12 mouse cellular contexts compared by ENCODE assay signal in genomic region chr1:75292476-75293330, GRCm38 (mm10). TPM values are rescaled to one million over a fixed set of nuclear protein-coding genes. Genes with fewer than 3 reads are reported as not detected.
DNase-seq lines count a peak whose midpoint lies in the region; ATAC-seq and TF ChIP-seq lines count a peak whose summit lies in the region.
"Had no signal": no experiment of that assay in that cellular context is flagged by ENCODE, and none has a peak within 500 bp of the region (broad histone marks: within the 10 kb centered on the region; RNA-seq: fewer than 3 reads in every experiment).

No protein-coding gene starts in this region.

- H3ac ChIP-seq in myocyte (ENCODE audit: control insufficient read depth, insufficient read length) = no peak overlapping the region

- H3K4me2 ChIP-seq in liver, embryonic 11.5 days = no peak overlapping the region
- H3K4me2 ChIP-seq in myocyte (ENCODE audit: low read depth) = peak overlapping the region; percentile 21
- H3K4me2 ChIP-seq: forebrain, embryonic 15.5 days; hindbrain, embryonic 15.5 days had no signal

- H3K4me1 ChIP-seq in liver, embryonic 11.5 days (replicated peaks; ENCODE audit: control insufficient read depth, insufficient read depth, low read length) = no peaks in the 10 kb centered on the region
- H3K4me1 ChIP-seq in heart, adult 2 months (ENCODE audit: control insufficient read depth, insufficient read depth, low read length) = peaks cover 2% of the 10 kb centered on the region; the same call in 1 of the 2 replicates
- H3K4me1 ChIP-seq in thymus, adult 2 months (replicated peaks; ENCODE audit: control insufficient read depth, insufficient read depth, low read length) = no peaks in the 10 kb centered on the region

- WGBS in liver, embryonic 11.5 days = 35% methylated on average over 12 of the region's 12 CpGs
- WGBS in heart, adult 2 months = 25% methylated on average over 12 of the region's 12 CpGs
- 61% methylated on average over 12 of the region's 12 CpGs for WGBS in thymus, adult 2 months

- no peaks in the 10 kb centered on the region for H3K79me2 ChIP-seq in heart, adult 2 months (replicated peaks; ENCODE audit: control insufficient read depth, insufficient read depth, low read length)
- no peaks in the 10 kb centered on the region for H3K79me2 ChIP-seq in myocyte (ENCODE audit: control insufficient read depth, insufficient read depth)

- no peak overlapping the region for H3K9ac ChIP-seq in liver, embryonic 11.5 days (ENCODE audit: low read depth, low read length)
- H3K9ac ChIP-seq in heart, adult 2 months (ENCODE audit: low read depth, low read length) = no peak overlapping the region
- H3K9ac ChIP-seq: forebrain, embryonic 15.5 days; hindbrain, embryonic 15.5 days had no signal

- TF ChIP-seq CTCF in heart, adult 2 months (IDR thresholded peaks at IDR 0.05) = no peak
- no peak for TF ChIP-seq CTCF in thymus, adult 2 months (IDR thresholded peaks at IDR 0.05; ENCODE audit: borderline replicate concordance, control insufficient read depth, extremely low read depth, insufficient read depth, low read length, poor library complexity)

- peak; percentile 20 for DNase-seq in embryo, embryonic 10.5 days (ENCODE audit: low spot score)
- DNase-seq in embryo, embryonic 11 days = no peak
- DNase-seq in liver, embryonic 11.5 days (ENCODE audit: low spot score) = peak; percentile 34
- no peak for DNase-seq in liver
- DNase-seq in heart, adult 2 months = peak; percentile 9 to 29
- no peak for DNase-seq in thymus, adult 2 months
- DNase-seq: cerebellum, postnatal 14 days had no signal

- intact Hi-C loops in heart, adult 2 months (cut with DNase I) = no loop called here

- H3K36me3 ChIP-seq in liver, embryonic 11.5 days (ENCODE audit: control insufficient read depth, insufficient read depth, low read length) = no peaks in the 10 kb centered on the region
- H3K36me3 ChIP-seq in heart, adult 2 months (ENCODE audit: control insufficient read depth, insufficient read depth, low read length) = no peaks in the 10 kb centered on the region
- H3K36me3 ChIP-seq in myocyte (ENCODE audit: control insufficient read depth, insufficient read depth) = no peaks in the 10 kb centered on the region
- no peaks in the 10 kb centered on the region for H3K36me3 ChIP-seq in thymus, adult 2 months (ENCODE audit: control insufficient read depth, insufficient read depth, low read length)
- H3K36me3 ChIP-seq: forebrain, embryonic 15.5 days; hindbrain, embryonic 15.5 days had no signal

- H3K9me3 ChIP-seq in liver, embryonic 11.5 days (ENCODE audit: control insufficient read depth, low read length) = no peaks in the 10 kb centered on the region
- H3K9me3 ChIP-seq: forebrain, embryonic 15.5 days; hindbrain, embryonic 15.5 days had no signal

- no peak for ATAC-seq in liver, embryonic 11.5 days (replicated peaks; ENCODE audit: low FRiP score)
- no peak for ATAC-seq in megakaryocyte-erythroid progenitor cell, adult 5-6 weeks (replicated peaks; ENCODE audit: low FRiP score, low TSS enrichment, poor library complexity, severe bottlenecking)
- ATAC-seq: forebrain, embryonic 15.5 days had no signal

- no peaks in the 10 kb centered on the region for H3K27me3 ChIP-seq in liver, embryonic 11.5 days (replicated peaks; ENCODE audit: control insufficient read depth, insufficient read depth, low read length)
- H3K27me3 ChIP-seq in heart, adult 2 months (ENCODE audit: control insufficient read depth, insufficient read depth, low read length) = no peaks in the 10 kb centered on the region
- no peaks in the 10 kb centered on the region for H3K27me3 ChIP-seq in myocyte (ENCODE audit: control insufficient read depth, insufficient read depth, insufficient read length)
- no peaks in the 10 kb centered on the region for H3K27me3 ChIP-seq in thymus, adult 2 months (ENCODE audit: control insufficient read depth, insufficient read depth, low read length)
- H3K27me3 ChIP-seq: forebrain, embryonic 15.5 days; hindbrain, embryonic 15.5 days had no signal

- H3K4me3 ChIP-seq in liver, embryonic 11.5 days (ENCODE audit: low read depth, low read length) = no peak overlapping the region
- H3K4me3 ChIP-seq in heart, adult 2 months = no peak overlapping the region
- no peak overlapping the region for H3K4me3 ChIP-seq in myocyte
- H3K4me3 ChIP-seq in thymus, adult 2 months (ENCODE audit: control insufficient read depth, insufficient read depth, low read length) = no peak overlapping the region
- H3K4me3 ChIP-seq: forebrain, embryonic 15.5 days; hindbrain, embryonic 15.5 days had no signal

- H3K27ac ChIP-seq in liver, embryonic 11.5 days (ENCODE audit: low read depth, low read length) = peak overlapping the region; percentile 45; the same call in 1 of the 2 replicates
- no peak overlapping the region for H3K27ac ChIP-seq in heart, adult 2 months
- no peak overlapping the region for H3K27ac ChIP-seq in thymus, adult 2 months (ENCODE audit: control insufficient read depth, insufficient read depth, low read length)
- H3K27ac ChIP-seq: forebrain, embryonic 15.5 days; hindbrain, embryonic 15.5 days had no signal

- no peak for TF ChIP-seq EP300 in heart, adult 2 months (IDR thresholded peaks at IDR 0.05; ENCODE audit: insufficient read depth, low read depth, low read length)

- TF ChIP-seq POLR2A in heart, adult 2 months (IDR thresholded peaks at IDR 0.05; ENCODE audit: insufficient read depth, low read depth, low read length) = no peak
- TF ChIP-seq POLR2A in myocyte (IDR thresholded peaks at IDR 0.05; ENCODE audit: insufficient read length, low read depth) = no peak
- TF ChIP-seq POLR2A in thymus, adult 2 months (IDR thresholded peaks at IDR 0.05; ENCODE audit: control insufficient read depth, extremely low read depth, insufficient read depth, low read length, poor library complexity) = no peak

TF ChIP-seq in myocyte, 11 proteins besides CTCF, POLR2A, EP300 and RAD21:
- TF ChIP-seq MYOD1 (IDR thresholded peaks at IDR 0.05; ENCODE audit: control insufficient read depth in 1 of 3, insufficient read length in 2 of 3, low read depth in 2 of 3) = peak in 2 of 3 experiments; percentile 11 to 47
- TF ChIP-seq POLR2AphosphoS2 (IDR thresholded peaks at IDR 0.05; ENCODE audit: insufficient read length, low read depth) = no peak
- TF ChIP-seq CEBPB (IDR thresholded peaks at IDR 0.05; ENCODE audit: insufficient read depth, poor library complexity, severe bottlenecking) = 0 out of 2 replicates have a peak, but pooled peaks have one; percentile 1
- TF ChIP-seq REST (IDR thresholded peaks at IDR 0.05; ENCODE audit: insufficient read depth, insufficient read length) = no peak

RNA-seq across cellular contexts. Expression of gene Resp18, which starts 14.5 kb away (rescaled TPM):
- polyA plus RNA-seq in liver, embryonic 11.5 days (2014; fragmentation: Nextera tagmentation; extraction: Ambion mirVana) = 0.40 TPM in 1 of 2 replicates, not detected in the other
- total RNA-seq in heart, adult 2 months (2021) = not detected
- 0.39 TPM in 1 of 2 replicates, not detected in the other for polyA plus RNA-seq in heart, adult 2 months (2012; rRNA removed)
- polyA plus RNA-seq in myocyte (2012; fragmentation: generic; extraction: Trizol) = not detected
- not detected in 2 replicates for total RNA-seq in megakaryocyte-erythroid progenitor cell, adult 5-6 weeks (2014; fragmentation: Nextera tagmentation)
- total RNA-seq in megakaryocyte-erythroid progenitor cell, adult 5-6 weeks (2017) = not detected in 2 replicates
- 5.6 and 9.0 TPM in 2 replicates for polyA plus RNA-seq in thymus, adult 2 months (2012; rRNA removed)
- total RNA-seq: neutrophil, adult 5-6 weeks had no signal

RNA-seq across cellular contexts. Expression of gene Dnpep, which starts 25.1 kb away (rescaled TPM):
- polyA plus RNA-seq in liver, embryonic 11.5 days (2014; fragmentation: Nextera tagmentation; extraction: Ambion mirVana) = 83.7 and 98.7 TPM in 2 replicates
- 10 to 100 TPM; 70.3 to 84.6 TPM for total RNA-seq in heart, adult 2 months (2021)
- polyA plus RNA-seq in heart, adult 2 months (2012; rRNA removed) = 123 and 136 TPM in 2 replicates
- polyA plus RNA-seq in myocyte (2012; fragmentation: generic; extraction: Trizol) = 170 TPM
- total RNA-seq in megakaryocyte-erythroid progenitor cell, adult 5-6 weeks (2014; fragmentation: Nextera tagmentation) = 47.3 and 48.2 TPM in 2 replicates
- total RNA-seq in megakaryocyte-erythroid progenitor cell, adult 5-6 weeks (2017) = 45.3 and 50.8 TPM in 2 replicates
- 112 and 132 TPM in 2 replicates for polyA plus RNA-seq in thymus, adult 2 months (2012; rRNA removed)

RNA-seq across cellular contexts. Expression of gene Ptprn, which starts 28.4 kb away (rescaled TPM):
- polyA plus RNA-seq in liver, embryonic 11.5 days (2014; fragmentation: Nextera tagmentation; extraction: Ambion mirVana) = 0.55 and 1.0 TPM in 2 replicates
- total RNA-seq in heart, adult 2 months (2021) = 1 to 10 TPM; 1.1 to 1.8 TPM
- 2.7 and 3.2 TPM in 2 replicates for polyA plus RNA-seq in heart, adult 2 months (2012; rRNA removed)
- polyA plus RNA-seq in myocyte (2012; fragmentation: generic; extraction: Trizol) = 3.6 TPM
- total RNA-seq in megakaryocyte-erythroid progenitor cell, adult 5-6 weeks (2014; fragmentation: Nextera tagmentation) = 0.31 TPM in 1 of 2 replicates, not detected in the other
- total RNA-seq in megakaryocyte-erythroid progenitor cell, adult 5-6 weeks (2017) = 0.08 TPM in 1 of 2 replicates, not detected in the other
- polyA plus RNA-seq in thymus, adult 2 months (2012; rRNA removed) = 2.6 and 3.0 TPM in 2 replicates
- total RNA-seq: neutrophil, adult 5-6 weeks had no signal

RNA-seq across cellular contexts. Expression of gene Dnajb2, which starts 56.5 kb away (rescaled TPM):
- 13.6 and 17.5 TPM in 2 replicates for polyA plus RNA-seq in liver, embryonic 11.5 days (2014; fragmentation: Nextera tagmentation; extraction: Ambion mirVana)
- 100 to 1,000 TPM; 111 to 129 TPM for total RNA-seq in heart, adult 2 months (2021)
- 67.9 and 93.3 TPM in 2 replicates for polyA plus RNA-seq in heart, adult 2 months (2012; rRNA removed)
- 54.1 TPM for polyA plus RNA-seq in myocyte (2012; fragmentation: generic; extraction: Trizol)
- total RNA-seq in megakaryocyte-erythroid progenitor cell, adult 5-6 weeks (2014; fragmentation: Nextera tagmentation) = 15.2 and 18.3 TPM in 2 replicates
- 14.2 and 21.7 TPM in 2 replicates for total RNA-seq in megakaryocyte-erythroid progenitor cell, adult 5-6 weeks (2017)
- 19.9 and 22.3 TPM in 2 replicates for polyA plus RNA-seq in thymus, adult 2 months (2012; rRNA removed)

Comparison
In these comparisons a context has a peak if more than half of its experiments do, and no peak if none do; other contexts are left out.
1. DNase-seq: peak in embryo, embryonic 10.5 days (single experiment), liver, embryonic 11.5 days (single experiment) and heart, adult 2 months (2 of 2); none in embryo, embryonic 11 days (single experiment), liver (single experiment) and thymus, adult 2 months (single experiment).